Mouse (Mus musculus) layer of hippocampus, adult 2 months (tissue): Measurements from ENCODE around the gene Ubb. TPM values are rescaled to one million over a fixed set of nuclear protein-coding genes. Genes with fewer than 3 reads are reported as not detected.
A peak's percentile ranks its signal among the peaks of the same experiment; 100 is the strongest.

Experiments used
- DNase-seq, 2 experiments: peaks; one replicate each; pipeline ENCODE4 v3.0.0; 2022; ENCODE audit warnings: low spot score in 2 of 2
- H3K27ac ChIP-seq: fragments of 200-600 bp; 2 replicates; pipeline ENCODE4 v1.8.1; 2022
- H3K4me3 ChIP-seq: fragments of 200-600 bp; 2 replicates; pipeline ENCODE4 v1.8.1; 2022; ENCODE audit warnings: mild to moderate bottlenecking
- CTCF ChIP-seq: fragments of 200-600 bp; conservative IDR thresholded peaks from 2 replicates; pipeline ENCODE4 v1.8.1; 2022; ENCODE audit warnings: antibody characterized with exemption, mild to moderate bottlenecking, moderate library complexity
- total RNA-seq, 2 experiments: library from RNA; stranded (reverse); gene quantifications; 2 replicates each; pipeline ENCODE4 v1.2.3; 2021

The Ubb gene
- total RNA-seq, 2 experiments from 2014 or later, result 1,708 to 1,866 TPM

DNA sequence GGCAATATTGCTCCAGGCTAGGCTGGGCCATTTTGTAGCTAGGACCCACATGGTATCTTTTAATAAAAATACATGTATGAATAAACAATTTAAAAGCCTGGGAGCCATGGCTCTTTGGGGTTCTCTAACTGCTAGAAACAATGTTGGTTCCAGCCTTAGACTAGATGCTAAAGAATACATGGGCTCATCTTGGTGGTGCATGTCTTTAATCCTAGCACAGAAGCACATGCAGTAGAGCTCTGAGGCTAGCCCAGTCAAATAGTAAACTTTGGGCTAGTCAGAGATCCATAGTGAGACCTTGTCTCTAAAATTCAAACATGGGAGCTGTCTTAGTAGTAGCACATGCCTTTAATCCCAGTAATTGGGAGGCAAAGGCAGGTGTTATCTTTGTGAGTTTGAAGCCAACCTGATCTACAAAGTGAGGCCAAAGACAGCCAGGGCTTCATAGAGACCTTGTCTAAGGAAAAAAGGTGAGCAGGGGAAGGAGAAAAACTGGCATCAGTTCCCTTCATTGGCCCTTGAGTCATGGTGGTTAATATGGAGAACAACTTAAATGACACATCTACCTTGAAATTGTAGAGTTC, 4.1 kb downstream of the Ubb start:
- peak overlapping the region; percentile 66; the same call in 1 of the 2 replicates for H3K4me3 ChIP-seq

DNA sequence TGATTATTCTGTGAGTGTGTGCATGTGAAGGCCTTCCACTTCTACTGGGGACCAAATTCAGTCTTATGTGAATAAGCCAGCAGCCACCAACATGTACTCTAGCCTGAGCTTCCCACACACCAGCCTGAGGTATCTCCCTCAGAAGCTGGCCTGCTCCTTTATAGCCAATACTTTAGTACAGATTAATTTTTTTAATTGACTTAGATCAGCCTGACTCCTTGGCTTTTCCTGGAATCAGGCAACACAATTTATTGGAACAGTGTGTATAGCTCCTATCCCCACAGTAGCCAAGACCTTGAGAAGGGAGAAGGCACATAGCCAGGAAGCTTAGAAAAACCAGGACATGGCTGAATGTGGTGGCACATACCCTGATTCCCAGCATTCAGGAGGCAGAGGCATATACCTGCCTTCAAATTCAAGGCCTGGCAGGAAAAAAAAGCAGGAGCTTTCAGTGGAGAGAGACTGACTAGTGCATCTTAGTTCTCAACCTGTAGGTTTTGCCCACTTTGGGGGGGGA, 5.0 kb downstream of the Ubb start:
- no peak for DNase-seq
- H3K27ac ChIP-seq, result no peak overlapping the region
- no peak overlapping the region for H3K4me3 ChIP-seq
- no peak for TF ChIP-seq CTCF

More for the DNA sequence above, 4.1 kb downstream of the Ubb start:
- no peak for TF ChIP-seq CTCF
- no peak for DNase-seq
- no peak overlapping the region for H3K27ac ChIP-seq

DNA sequence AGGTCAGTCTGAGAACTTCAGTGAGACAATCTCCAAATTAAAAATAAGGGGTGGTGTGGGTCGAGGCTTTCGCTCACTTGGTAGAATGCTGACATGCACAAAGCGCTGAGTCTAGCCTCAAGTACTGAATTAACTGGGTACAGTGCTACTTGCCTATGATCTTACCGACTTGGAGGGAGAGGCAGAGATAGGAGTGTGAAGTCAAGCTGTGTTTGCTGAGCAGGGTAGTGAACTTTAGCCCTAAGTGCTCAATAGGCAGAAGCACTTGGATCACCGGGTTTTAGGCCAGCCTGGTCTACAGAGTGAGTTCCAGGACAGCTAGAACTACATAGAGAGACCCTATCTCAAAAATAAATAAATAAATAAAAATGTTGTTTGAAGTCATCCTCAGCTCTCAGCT, 6.2 kb downstream of the Ubb start:
- H3K4me3 ChIP-seq, result no peak overlapping the region
- TF ChIP-seq CTCF, result no peak
- DNase-seq, result no peak
- no peak overlapping the region for H3K27ac ChIP-seq

DNA sequence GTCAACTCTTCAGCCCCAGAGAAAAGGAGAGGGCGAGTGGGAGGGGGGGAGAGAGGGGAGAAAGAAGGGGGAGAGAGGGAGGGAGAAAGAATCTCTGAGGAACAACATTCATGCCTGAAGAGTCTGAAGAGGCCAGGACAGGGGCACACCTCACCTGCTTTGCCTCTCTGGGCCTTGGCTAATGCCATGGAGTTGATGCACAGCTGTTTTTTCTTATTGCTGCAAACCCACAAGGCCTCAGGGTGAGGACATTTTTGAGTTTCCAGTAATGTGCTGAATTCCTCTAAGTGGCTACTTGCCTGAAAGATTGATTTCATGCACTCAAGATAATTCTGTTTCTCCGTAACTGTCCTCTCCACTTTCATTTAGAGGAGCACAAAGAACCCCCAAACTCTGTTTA, 7.2 kb downstream of the Ubb start:
- Histone ChIP-seq H3K27ac (no peak overlapping the region), H3K4me3 (no peak overlapping the region)
- TF ChIP-seq CTCF, result no peak
- DNase-seq, result no peak

DNA sequence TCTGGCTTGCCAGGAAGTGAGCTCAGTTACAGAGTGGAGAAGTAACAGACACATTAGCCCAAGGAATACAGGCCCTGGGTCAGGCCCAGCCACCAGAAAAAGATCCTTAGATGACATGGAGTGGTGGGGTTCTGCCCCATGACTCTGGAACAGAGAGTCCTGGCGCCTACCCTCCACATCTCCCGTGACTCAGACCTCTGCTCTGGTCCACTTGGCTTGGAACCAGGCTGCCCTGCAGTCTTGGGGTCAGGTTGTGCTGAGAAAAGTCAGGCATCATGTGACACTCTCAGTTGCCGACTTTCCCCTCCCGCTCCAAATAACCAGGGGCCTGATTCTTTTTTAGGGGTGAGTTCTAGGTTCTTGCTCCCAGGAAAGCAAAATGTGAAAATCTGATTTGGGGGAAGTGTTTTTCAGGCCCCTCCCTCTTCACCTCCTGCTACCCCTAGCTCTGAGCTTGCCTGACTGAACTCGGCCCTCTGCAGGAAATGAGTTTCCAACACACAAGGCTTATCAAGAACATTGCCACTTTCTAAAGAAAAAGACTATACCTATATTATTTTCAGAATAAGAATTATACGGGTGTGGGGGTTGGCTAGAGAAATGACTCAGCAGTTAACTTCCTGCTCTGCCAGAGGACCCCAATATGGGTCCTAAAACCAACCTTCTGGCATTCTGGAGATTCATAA, 8.1 kb downstream of the Ubb start:
- H3K4me3 ChIP-seq, result no peak overlapping the region
- H3K27ac ChIP-seq, result no peak overlapping the region
- no peak for TF ChIP-seq CTCF
- DNase-seq, result no peak

DNA sequence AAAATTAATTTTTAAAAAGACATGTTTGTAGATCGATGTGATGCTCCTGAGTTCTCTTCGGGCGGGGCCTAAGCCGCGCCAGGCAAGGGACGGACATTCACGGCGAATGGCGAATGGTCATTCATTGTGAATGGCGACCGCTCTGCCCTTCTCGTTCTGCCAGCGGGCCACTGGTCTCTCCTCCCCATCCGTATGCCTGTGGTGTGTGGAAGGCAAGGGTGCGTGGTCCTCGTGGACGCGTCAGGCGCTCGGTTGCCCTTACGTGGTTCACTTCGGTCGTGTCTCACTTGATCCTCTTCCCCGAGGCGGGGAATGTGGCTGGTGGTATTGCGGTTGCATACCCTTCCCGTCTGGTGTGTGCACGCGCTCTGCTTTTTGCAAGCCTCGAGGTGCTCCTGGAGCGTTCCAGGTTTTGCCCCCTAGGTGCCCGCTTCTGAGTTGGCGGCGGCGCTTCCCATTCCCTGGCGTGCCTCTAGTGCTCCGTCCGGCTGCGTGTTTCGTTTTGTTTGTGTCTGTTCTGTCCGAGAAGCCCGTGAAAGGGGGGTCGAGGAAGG, 9.6 kb downstream of the Ubb start:
- no peak for TF ChIP-seq CTCF
- DNase-seq, result no peak
- no peak overlapping the region for H3K27ac ChIP-seq
- H3K4me3 ChIP-seq, result peak overlapping the region; percentile 47

DNA sequence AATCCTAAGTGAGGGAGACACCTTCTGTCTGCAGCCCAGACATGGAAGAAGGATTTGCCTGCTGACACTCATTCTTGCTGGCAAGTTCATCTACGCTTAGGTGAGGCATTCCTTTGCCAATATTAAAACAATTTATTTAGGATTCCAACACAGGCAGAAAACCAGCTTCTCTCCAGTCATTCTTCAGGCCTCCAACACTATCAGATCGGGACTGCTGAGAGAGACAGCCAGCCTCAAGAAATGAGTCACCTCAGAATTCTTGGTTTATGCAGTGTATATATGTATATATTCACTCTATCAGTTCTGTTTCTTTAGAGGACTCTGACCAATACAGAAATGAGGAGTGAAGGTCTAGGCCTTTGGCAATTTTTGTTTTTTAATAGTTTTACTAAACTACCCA, 12.6 kb downstream of the Ubb start:
- DNase-seq, result no peak
- no peak for TF ChIP-seq CTCF
- H3K27ac ChIP-seq, result no peak overlapping the region
- no peak overlapping the region for H3K4me3 ChIP-seq

DNA sequence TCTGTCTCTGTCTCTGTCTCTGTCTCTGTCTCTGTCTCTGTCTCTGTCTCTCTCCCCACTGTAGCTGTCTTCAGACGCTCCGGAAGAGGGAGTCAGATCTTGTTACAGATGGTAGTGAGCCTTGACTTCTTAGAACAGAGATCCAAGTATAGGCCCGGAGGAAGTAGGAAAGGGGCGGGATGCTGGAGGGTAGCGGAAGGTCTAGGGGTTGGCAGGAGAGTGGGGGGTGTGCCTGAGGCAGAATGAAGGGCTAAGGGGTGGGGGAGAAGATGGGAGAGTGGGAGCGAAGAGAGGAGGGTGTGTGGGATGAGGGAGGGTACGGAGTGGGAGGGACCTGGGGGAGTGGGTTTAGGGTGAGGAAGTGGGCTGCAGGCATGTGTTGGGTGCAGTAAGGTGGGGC, 14.8 kb downstream of the Ubb start:
- no peak for TF ChIP-seq CTCF
- Histone ChIP-seq H3K27ac (no peak overlapping the region), H3K4me3 (no peak overlapping the region)
- DNase-seq, result no peak

DNA sequence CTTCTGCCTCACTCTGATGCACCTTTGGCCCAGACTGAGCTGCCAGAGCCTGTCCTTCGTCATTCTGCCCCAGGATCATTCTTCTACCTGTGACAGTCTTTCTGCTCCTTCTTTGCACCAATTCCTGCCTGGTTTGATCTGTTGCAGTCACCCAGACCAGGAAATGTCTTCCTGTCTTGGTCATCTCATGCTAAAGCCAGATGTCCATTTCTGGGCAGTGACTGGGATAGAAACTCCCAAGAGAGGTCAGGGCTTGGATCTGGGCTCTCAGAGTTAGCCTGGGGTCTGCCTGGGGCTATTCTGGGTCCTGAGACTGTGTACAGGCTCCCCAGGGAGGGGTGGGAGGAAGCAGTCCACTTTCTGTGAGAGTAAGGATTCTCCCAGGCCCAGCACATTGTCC, 15.2 kb downstream of the Ubb start:
- TF ChIP-seq CTCF, result no peak
- H3K4me3 ChIP-seq, result no peak overlapping the region
- H3K27ac ChIP-seq, result no peak overlapping the region
- DNase-seq, result no peak

DNA sequence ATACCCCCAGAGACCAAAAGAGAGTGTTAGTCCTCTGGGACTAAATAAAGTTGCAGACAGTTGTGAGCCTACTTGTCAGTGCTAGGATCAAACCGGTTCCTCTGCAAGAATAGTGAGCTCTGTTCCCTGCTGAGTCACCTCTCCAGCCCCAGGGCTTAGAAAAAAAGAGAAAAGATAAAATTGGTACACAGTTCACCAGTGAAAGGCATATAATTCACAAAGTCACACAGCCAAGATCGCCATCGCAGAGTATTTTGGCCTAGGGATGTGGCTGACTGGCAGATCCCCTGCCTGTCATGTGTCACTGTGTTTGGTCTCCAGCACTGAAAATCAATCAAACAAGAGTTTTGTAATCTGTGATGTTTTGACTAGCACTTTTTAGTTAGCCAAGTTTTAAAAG, 17.3 kb downstream of the Ubb start:
- Histone ChIP-seq H3K4me3 (no peak overlapping the region), H3K27ac (no peak overlapping the region)
- DNase-seq, result no peak
- no peak for TF ChIP-seq CTCF

DNA sequence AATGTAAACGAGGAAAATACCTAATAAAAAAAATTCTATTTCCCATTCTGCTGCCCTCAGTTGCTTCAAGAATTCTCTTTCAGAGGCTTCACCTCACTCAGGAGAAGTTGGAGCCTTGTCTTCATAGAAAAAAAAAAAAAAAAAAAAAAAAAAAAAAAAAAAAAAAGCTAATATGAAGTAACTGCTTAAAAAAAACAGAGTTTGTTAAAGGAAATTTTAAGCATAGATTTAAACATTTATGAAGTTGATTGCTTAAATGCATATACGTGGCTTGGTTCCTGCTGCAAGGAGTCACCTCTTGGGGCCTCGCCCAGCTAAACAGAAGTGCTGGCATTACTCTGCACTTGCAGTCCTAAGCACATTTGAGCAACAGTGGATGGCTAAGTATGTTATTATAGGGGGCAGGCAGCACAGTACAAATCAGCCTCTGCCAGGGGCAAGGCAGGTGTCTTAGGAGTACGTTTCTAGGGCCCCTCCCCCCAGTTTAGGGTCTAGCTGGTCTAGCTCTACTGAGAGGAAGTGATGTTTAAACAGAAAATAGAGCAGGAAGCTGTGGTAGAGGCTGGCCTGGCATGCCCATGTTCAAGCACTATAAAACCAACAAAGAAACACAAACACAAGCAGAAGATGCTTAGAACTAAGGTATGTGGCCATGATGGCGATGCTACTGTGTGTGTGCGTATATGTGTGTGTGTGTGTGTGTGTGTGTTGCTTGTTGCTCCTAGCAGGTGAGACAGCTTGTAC, 23.2 kb downstream of the Ubb start, which contains the start of gene Trpv2:
Gene Trpv2, plus strand, starts transcription at position 528 of the 744 bp plus-strand sequence.
- peak within 1 kb of the TSS; percentile 88; the same call in 1 of the 2 replicates for H3K27ac ChIP-seq
- H3K4me3 ChIP-seq, result peak within 1 kb of the TSS; percentile 85
- DNase-seq, result no peak
- TF ChIP-seq CTCF, result no peak

DNA sequence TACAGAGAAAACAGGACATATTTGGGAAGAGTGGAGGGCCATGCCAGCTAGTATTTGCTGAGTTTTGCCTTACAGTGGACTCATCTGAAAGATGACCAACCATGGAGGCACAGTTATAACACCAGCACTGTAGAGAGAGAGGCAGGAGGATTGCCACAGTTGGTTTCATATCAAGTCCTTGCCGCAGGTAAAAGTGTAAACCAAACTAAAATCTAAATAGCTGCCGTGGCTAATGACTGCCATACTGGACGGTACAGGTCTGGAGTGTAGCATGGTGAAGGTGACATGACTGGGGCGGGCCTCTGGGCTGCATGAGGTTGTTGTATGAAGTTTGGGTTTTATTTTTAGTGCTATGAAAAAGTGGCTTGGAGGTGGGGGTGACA, 23.7 kb downstream of the Ubb start:
- Histone ChIP-seq H3K4me3 (no peak overlapping the region), H3K27ac (no peak overlapping the region)
- no peak for TF ChIP-seq CTCF
- DNase-seq, result no peak

DNA sequence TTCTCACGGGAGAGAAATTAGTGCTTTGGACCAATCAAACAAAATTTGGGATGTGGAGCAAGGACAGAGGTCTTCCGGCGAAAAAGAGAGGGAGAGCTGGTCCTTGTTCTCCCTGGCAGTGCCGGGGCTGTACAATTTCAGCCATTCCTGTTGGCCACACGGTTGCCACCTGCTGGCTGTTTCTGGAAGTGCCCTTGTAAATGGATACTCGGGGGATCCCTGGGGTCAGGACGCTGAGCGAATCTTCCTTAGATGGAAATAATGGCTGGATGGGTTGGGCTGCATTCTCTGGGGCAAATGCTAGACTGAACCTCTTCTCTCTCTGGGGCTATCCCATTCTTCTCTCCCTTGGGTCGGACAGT, 24.3 kb downstream of the Ubb start:
- peak overlapping the region; percentile 85 for H3K4me3 ChIP-seq
- H3K27ac ChIP-seq, result peak overlapping the region; percentile 88
- peak; percentile 90 for TF ChIP-seq CTCF
- peak; percentile 85 to 89 for DNase-seq
